Mouse (Mus musculus) hematopoietic stem cell, adult 5-6 weeks (primary cell): Measurements from ENCODE around the gene Tmem178. TPM values are rescaled to one million over a fixed set of nuclear protein-coding genes. Genes with fewer than 3 reads are reported as not detected.
A peak's percentile ranks its signal among the peaks of the same experiment; 100 is the strongest.

Experiments
- ATAC-seq, 2 experiments: fragments of 125-278 bp in 1 of 2; replicated peaks in 1 of 2; 2 replicates each; pipeline ENCODE4 v1.8.0; 2016 to 2017; ENCODE audit warnings: inconsistent platforms in 2 of 2, mild to moderate bottlenecking in 2 of 2, moderate number of reproducible peaks in 2 of 2, low read depth in 1 of 2, moderate TSS enrichment in 1 of 2; ENCODE audit not compliant: low FRiP score in 2 of 2, poor library complexity in 2 of 2, severe bottlenecking in 2 of 2, insufficient read depth in 1 of 2, low TSS enrichment in 1 of 2
- total RNA-seq: library from RNA; stranded (forward); fragments of 172-1452, 232-1000 nt; gene quantifications from 2 replicates; pipeline ENCODE4 v1.2.3, GENCODE M21; 2017

The Tmem178 gene
- total RNA-seq, 1 experiment from 2014 or later = not detected

GRCm38 (mm10) chr17:80970716-80971115 is 26.3 kb downstream of the Tmem178 start:
- ATAC-seq = no peak

GRCm38 (mm10) chr17:80972891-80973290 is 28.5 kb downstream of the Tmem178 start:
- no peak for ATAC-seq

DNA sequence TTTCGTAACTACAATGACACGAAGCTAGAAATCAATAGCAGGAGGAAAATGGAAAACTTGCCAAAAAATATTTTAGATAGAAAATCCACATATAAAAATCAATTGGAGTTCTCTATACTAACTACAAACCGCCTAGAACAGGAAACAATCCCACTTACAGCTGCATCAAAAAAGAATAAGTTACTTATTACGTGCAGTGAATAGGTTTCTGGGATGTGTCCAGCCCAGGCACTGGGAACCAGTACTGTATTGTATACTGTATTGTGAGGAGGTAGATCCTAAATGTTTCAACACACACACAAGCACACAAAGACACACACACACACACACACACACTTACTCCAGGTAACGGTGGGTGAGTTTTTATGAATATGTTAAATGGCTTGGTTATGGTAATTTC is 32.8 kb downstream of the Tmem178 start:
- no peak for ATAC-seq

DNA sequence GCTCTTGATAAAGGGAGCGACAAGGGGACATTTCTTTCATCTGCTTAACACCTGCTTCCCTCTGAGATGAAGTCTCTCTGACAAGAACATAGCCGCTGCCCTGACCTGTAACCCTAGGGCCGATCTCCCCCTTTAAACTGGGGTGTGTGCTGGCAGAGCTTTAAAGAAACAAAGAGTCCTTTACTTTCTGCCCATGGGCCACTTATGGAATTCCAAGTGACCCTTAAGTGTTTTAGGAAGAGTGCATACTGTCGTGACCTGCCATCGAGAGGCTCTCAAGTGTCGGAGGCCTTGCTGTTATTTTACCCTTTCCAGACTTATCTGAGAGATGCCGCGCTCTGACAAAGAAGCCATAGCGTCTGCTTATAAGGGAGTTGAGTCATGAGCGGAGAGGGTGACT is 35.7 kb downstream of the Tmem178 start:
- ATAC-seq = no peak

DNA sequence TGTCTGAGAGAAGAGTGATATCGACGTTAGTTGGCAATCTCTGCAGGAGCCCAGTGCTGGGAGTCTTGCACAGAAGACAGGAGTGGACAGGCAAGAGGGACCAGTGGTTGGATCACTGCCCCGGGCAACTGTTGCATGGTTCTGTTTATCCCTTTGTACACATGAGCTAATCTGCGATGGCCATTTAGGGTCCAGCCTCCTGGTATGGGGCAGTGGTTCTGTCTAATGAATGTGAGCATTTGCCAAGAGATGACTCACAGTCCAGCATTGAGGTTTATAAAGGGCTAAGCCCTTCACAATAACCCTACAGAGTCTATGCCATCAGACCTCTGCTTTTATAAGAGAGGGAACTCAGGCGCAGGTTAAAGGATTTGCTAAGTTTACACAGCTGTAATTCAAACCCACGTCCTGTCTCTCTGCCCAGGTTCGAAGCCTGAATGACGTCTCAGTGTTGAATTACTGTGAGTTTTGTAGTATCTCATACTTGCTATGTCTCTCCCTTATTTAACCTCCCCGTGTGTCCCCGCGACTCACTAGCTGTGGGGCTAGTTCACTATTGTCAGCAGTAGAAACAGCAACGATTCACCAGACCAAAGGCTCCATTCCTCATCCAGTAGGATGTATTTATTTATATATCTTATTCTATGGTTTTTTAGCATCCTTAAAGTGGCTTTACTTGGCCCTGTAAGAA is 37.4 kb downstream of the Tmem178 start:
- no peak for ATAC-seq

DNA sequence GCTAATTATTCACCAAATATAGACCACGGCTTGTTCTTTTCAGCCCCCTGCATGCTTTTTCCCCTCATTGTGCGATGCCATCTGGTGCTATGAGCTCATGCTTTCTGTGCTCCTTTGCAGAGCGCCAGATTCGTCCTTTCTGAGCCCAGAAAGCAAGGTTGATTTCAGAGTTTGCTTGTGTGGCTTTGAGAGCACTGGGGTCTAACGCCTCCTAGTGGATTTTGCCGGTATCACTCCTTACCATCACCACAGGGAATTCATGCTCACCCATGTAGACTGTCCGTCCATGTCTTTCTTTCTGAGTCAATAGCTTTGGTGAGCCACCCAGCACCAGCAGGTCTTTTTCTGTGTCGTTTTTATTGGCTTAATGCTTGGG is 38.0 kb downstream of the Tmem178 start:
- ATAC-seq = peak; percentile 67 to 72

GRCm38 (mm10) chr17:80982976-80983375 is 38.5 kb downstream of the Tmem178 start:
- no peak for ATAC-seq

GRCm38 (mm10) chr17:80991535-80992127 is 47.2 kb downstream of the Tmem178 start:
- peak in 1 of 2 experiments; percentile 12; a peak in 1 of 4 replicates for ATAC-seq

- ATAC-seq = no peak
Observed at GRCm38 (mm10) chr17:80997226-80997625, 52.8 kb downstream of the Tmem178 start.

GRCm38 (mm10) chr17:80998958-80999357 is 54.5 kb downstream of the Tmem178 start:
- no peak for ATAC-seq

DNA sequence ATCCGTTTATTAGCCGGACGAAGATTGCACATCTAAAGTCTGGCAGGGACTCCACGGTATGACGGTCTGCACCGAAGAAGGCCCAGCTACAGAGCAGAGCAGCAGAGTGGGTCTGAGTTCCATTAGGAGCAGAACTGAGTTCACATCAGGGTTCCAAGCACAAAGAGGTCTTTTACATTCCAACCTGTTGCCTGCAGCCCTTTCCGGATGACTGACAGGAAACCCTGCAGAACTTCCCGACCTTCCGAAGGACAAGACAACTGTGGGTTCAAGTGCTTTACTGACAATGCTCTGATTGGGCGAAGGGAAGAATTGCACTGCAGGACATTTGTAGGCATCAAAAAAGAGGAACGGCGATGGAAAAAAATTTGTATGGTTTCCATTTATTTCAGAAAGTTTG is 56.6 kb downstream of the Tmem178 start:
- no peak for ATAC-seq

- no peak for ATAC-seq
Observed at GRCm38 (mm10) chr17:81001647-81002046, 57.2 kb downstream of the Tmem178 start.

DNA sequence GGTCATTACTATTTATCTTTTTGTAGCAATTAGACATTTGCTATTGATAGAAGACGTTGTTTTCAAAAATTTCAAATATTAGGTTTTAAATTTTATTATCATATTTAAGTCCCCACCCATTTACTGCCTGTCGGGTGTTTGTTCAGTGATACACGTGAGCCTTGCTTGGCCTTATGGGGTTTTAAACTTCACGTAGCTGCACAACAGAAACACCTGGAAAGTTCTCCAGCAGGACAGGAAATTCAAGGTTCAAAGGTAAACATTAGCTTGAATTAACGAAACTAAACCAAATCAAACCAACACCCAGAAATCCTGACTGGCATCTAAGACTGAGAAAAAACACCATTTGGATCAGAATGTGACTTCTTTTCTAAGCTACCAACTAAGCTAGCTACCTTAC is 57.7 kb downstream of the Tmem178 start:
- no peak for ATAC-seq

- ATAC-seq = no peak
Observed at GRCm38 (mm10) chr17:81004454-81004853, 60.0 kb downstream of the Tmem178 start.

DNA sequence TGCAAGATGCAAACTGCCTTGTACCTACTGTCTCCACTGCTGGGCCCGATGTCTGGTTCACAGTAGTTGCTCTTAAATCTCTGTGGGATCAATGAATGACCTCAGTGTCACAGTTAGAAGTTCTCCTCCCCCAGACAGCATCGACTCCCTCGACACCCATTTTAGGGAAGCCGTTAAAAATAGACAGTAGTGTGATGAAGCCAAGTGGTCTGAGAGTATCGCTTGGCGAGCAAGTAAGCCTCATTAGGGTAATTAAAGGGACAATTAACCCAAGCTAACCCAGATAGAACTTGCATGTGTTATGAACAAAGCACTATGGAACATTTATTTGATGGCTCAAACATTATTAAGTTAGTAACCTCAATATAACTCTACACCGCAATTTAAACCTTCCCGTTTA is 60.9 kb downstream of the Tmem178 start:
- ATAC-seq = no peak

- no peak for ATAC-seq
Observed at GRCm38 (mm10) chr17:81009112-81009511, 64.7 kb downstream of the Tmem178 start.

DNA sequence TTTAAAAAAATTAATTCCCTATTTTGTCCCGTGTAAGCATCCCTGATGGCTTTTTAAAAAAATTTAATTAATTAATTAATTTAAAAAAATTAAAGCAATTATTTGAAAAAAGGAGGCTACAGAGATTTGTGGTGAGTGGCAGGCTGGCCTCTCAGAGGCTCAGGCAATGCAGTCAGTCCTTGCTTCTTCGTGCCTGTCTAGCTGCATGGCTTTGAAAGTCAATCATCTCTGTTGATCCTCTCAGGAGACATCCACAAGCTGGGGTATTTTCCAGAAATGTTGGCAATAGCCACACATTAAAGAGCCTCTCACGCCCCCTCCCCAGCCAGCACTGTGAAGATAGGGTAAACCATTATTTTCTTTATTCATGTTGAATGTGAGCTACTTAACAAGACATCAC is 65.8 kb downstream of the Tmem178 start:
- ATAC-seq = no peak

- no peak for ATAC-seq
Observed at GRCm38 (mm10) chr17:81010844-81011685, 66.6 kb downstream of the Tmem178 start.
